Mouse (Mus musculus) lung, adult 2 months (tissue): ENCODE measurements around the gene Rpl5.

ENCODE experiments used
- CTCF ChIP-seq: fragments of 200-500 bp; IDR thresholded peaks from 2 replicates; pipeline ENCODE4 v1.5.1; 2011; ENCODE audit warnings: mild to moderate bottlenecking, low read length, control low read depth; ENCODE audit not compliant: insufficient read depth
- POLR2A ChIP-seq: fragments of 200-500 bp; IDR thresholded peaks from 2 replicates; pipeline ENCODE4 v1.6.1; 2011; ENCODE audit warnings: low read depth, mild to moderate bottlenecking, control low read depth, low read length, borderline replicate concordance; ENCODE audit errors: extremely low read depth

DNA sequence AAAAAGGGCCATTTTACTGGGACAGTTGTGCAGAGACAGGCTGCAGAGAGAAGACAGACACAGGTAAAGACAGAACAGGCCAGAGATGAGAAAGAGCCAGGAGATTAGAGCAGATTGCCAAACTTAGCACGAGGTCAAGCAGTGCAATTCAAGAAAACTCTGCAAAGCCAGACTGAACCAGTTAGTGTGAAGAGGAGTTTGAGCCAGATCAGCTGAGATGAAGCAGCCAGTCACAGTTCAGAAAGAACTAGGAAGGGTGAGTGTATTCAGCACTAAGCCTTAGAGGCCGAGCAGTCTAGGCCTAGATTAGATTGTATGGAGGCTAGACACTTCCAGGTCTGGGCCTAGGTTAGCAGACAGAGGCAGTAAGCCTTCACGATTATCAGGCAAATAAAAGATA lies 39.4 kb downstream of the Rpl5 start:
- TF ChIP-seq CTCF, result no peak
- no peak for TF ChIP-seq POLR2A
